Mouse (Mus musculus): ENCODE results near the gene Hist1h4f. TPM values are rescaled to one million over a fixed set of nuclear protein-coding genes. Genes with fewer than 3 reads are reported as not detected.
"Not testable (repeated sequence)": the region's sequence is repeated elsewhere in the genome, so short reads cannot be mapped to it uniquely, and the experiment has no call there.

The Hist1h4f gene
- total RNA-seq (2021) = 100 to 1,000 TPM; 127 to 164 TPM

GRCm38 (mm10) chr13:23551146-23551834, at the start of gene Hist1h4f:
Gene Hist1h4f (minus strand): TSS chr13:23551648.
- peak; percentile 75 to 82 for DNase-seq (ENCODE audit: extremely low spot score in 1 of 2, low spot score in 1 of 2)

DNA sequence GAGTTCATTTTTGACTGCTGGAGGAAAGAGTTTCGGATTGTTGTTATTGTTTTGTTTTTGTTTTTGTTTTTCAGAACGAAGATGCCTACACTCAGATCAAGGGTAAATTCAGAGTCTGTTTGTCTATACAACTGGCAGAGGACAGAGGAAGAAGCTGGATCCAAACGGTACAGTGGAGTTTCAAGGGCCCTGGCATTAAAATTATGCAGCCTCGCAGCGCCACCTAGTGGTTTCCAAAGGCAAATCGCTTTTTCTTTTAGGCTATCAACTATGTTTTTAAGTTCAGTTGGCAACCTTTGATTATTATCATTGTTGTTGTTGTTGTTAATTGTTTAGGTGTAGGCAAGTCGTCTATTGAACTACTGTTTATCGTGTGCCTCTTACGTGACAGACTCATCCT, 46.5 kb upstream of the Hist1h4f start:
- peak; percentile 61 to 88 for DNase-seq (ENCODE audit: extremely low spot score in 1 of 2, low spot score in 1 of 2)

- no peak for DNase-seq (ENCODE audit: extremely low spot score in 1 of 2, low spot score in 1 of 2)
These were observed 44.3 kb upstream of the Hist1h4f start for GRCm38 (mm10) chr13:23595622-23596372.

GRCm38 (mm10) chr13:23595185-23595584, 43.7 kb upstream of the Hist1h4f start:
- DNase-seq (ENCODE audit: extremely low spot score in 1 of 2, low spot score in 1 of 2) = no peak

GRCm38 (mm10) chr13:23593051-23593770, 41.8 kb upstream of the Hist1h4f start:
- no peak for DNase-seq (ENCODE audit: extremely low spot score in 1 of 2, low spot score in 1 of 2)

DNA sequence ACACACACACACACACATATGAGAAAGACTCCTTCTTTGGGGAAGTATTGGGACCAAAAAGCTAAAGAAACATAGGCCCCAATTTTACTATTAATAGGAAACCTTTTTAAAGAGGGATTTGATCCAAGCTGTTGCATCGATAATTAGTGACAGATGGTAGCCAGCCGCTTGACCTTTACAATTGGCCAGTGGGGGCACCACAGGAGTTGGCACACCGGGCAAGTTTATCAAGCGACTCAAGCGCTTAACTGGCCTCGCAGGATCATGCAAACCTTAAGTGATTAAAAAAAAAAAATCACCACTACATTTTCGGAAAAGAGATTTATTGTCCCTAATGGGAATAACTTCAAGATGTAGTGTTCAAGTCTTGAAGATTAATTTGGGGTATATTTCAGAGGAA, 41.2 kb upstream of the Hist1h4f start:
- no peak for DNase-seq (ENCODE audit: extremely low spot score in 1 of 2, low spot score in 1 of 2)

DNA sequence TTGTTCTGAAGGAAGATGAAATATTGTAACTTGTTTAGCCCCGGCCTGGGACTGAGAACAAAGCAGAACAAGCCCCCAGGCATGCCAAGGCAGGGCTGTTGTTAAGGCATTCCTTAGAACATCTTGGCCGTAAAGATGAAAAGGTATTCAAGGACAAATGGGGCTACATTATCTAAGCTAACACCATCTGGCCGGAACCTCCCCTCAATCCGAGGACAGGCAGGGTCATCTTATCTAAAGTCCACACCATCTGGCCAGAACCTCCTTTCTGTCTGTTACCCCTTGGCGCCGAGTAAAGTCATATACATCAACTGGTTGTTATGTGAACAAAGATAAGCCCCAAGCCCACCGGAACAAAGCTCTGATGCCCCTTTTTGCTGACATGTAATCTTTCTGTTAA, 40.4 kb upstream of the Hist1h4f start:
- DNase-seq (ENCODE audit: extremely low spot score in 1 of 2, low spot score in 1 of 2) = not testable (repeated sequence)

DNA sequence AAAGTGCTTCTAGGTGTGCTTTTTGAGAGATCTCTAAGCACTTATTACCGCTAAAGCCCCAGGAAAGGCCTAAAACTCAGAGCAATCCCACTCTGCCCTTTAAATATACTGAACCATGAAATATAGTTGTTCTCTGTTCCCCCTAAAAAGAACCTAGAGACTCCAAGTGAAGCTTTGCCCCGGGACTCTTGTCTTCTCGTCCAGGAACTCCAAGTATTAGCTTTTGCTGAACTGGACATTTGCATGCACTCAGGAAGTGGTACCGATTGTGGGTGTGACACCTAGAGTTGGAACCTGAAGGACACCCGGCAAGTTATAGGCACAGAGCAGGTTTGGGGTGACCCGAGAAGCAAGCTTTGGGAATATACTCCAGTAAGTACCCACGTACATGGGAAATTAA, 39.8 kb upstream of the Hist1h4f start:
- DNase-seq (ENCODE audit: extremely low spot score in 1 of 2, low spot score in 1 of 2) = no peak

DNA sequence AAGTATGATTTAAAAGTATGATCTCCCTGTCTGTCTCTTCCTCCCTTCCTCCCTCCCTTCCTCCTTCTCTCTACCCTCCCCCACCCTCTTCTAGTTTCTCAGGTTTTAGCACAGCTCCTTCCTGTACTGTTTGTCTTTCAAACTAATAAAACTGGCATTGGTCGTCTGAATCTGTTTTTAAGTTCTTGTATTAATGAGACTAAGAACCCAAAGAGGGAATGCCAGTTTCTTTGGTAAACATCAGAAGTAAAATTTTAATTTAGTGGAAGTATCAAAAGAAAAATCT, 35.4 kb upstream of the Hist1h4f start:
- DNase-seq (ENCODE audit: extremely low spot score in 1 of 2, low spot score in 1 of 2) = no peak

DNA sequence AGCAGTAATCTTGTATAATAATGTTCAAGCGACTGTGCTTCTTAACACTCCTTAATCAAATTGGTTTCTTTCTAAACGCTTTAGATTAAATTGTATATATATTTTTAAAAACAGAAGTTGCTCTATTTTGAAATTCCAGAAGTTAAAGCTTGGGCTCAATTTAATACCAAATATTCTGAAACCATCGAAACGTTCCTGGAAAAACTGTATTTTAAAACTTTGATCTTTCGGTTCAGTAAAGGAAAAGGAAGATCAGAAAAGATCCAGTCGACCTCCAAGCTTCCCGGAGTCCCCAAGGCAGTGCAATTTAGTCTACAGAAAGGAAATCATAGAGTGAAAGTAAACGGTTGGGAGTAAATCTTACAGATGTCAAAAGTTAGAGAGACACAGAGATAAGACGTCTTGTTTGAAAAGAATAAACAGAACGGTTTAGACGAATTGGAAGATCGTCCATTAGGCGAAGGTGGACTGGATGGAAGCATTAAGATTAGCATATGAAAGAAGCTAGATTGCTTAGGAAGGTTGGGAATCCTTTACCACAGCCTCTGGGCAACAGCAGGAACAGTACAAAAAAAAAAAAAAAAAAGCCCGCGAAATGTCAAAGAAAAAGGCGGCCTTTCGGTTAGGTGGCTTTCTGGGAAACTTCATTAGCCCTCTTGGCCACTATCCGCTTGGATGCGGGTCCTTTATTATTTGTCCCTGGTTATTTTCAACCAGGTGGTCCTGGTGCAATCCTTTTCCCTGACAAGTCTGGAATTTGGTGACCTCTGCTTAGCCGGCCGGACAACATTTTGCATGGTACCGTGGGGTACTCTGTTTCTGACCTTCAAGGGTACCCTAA, 34.9 kb upstream of the Hist1h4f start:
- no peak for DNase-seq (ENCODE audit: extremely low spot score in 1 of 2, low spot score in 1 of 2)

DNA sequence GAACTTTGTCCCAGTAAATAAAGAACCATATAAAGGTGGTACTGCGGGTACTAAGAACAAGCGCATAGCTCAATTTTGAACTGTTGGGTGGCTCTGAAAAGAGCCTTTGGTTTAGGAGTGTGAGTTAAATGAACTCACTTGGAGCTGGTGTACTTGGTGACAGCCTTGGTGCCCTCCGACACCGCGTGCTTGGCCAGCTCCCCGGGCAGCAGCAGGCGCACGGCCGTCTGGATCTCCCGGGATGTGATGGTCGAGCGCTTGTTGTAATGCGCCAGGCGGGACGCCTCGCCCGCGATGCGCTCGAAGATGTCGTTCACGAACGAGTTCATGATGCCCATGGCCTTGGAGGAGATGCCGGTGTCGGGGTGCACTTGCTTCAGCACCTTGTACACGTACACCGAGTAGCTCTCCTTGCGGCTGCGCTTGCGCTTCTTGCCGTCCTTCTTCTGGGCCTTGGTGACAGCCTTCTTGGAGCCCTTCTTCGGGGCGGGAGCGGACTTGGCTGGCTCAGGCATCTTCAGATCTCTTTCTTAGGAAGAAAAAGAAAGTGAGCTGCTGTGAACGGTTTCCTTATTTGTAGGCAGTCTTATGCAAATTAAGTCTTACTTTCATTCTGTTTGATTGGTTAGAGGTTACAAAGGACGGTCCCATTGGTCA, 34.1 kb upstream of the Hist1h4f start:
- DNase-seq (ENCODE audit: extremely low spot score in 1 of 2, low spot score in 1 of 2) = peak; percentile 39 to 42

DNA sequence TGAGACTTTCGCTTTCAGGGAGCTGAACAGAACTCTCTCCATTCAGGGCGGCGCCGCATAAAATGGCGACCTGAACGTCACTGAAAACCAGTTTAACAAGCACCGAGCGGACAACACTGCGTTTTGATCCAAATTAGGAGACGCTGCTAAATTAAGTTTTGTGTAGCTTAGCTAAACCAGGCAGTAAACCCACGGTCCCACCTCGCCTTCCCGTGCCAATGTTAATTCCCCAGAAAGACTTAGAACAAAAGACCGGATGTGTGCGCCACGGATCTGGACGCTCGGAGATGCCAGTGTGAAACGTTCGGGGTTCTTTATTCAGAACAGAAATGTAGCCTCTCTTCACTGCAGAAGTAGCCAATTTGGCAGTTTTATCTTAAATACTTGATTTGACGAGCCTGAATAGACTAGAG, 33.6 kb upstream of the Hist1h4f start:
- peak; percentile 54 to 57 for DNase-seq (ENCODE audit: extremely low spot score in 1 of 2, low spot score in 1 of 2)

DNA sequence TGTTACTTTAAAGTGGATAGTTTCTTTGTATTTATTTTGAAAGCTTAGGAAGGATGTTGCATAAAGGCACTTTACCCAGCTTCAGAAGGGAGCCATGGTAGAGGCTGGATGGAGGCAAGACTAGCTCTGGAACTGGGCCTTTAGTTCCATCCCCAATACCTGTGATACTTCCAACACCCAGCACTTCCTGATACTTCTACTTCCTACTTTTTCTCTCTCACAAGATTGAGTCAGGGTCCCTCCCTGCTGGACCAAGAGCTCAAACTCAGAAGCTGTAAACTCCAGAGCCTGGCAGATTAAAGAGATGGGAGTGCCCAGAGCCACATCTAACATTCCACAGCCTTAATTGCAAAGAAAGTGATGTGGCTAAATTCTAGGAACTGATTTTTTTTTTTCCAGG, 32.9 kb upstream of the Hist1h4f start:
- DNase-seq (ENCODE audit: extremely low spot score in 1 of 2, low spot score in 1 of 2) = no peak

DNA sequence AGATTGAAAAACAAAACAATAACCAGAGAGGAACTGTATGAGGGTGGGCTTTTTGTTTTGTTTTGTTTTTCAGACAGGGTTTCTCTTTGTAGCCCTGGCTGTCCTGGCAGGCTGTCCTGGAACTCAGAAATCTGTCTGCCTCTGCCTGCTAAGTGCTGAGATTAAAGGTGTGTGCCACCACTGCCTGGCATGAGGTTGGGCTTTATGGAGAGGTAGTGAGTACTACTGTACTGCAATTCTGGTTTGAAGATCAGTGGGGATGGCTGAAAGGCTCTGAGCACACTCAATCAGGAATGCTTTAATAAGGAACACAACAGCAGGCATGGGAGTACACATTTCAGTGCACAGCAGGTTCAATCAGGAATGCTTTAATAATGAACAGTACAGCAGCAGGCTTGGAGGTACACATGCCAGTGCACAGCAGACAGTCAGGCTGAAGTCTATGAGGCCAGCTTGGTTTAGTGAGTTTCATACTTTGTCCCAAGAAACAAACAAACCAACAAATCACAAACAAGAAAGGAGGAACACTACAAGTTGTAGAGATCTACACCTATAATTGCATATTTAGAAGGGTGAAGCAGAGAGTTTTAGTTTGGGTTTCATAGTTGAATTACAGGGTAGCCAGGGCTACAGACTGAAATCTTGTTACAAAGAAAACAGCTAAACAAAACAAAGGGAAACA, 32.1 kb upstream of the Hist1h4f start:
- no peak for DNase-seq (ENCODE audit: extremely low spot score in 1 of 2, low spot score in 1 of 2)

GRCm38 (mm10) chr13:23582219-23583056, 31.0 kb upstream of the Hist1h4f start:
- DNase-seq (ENCODE audit: extremely low spot score in 1 of 2, low spot score in 1 of 2) = no peak

DNA sequence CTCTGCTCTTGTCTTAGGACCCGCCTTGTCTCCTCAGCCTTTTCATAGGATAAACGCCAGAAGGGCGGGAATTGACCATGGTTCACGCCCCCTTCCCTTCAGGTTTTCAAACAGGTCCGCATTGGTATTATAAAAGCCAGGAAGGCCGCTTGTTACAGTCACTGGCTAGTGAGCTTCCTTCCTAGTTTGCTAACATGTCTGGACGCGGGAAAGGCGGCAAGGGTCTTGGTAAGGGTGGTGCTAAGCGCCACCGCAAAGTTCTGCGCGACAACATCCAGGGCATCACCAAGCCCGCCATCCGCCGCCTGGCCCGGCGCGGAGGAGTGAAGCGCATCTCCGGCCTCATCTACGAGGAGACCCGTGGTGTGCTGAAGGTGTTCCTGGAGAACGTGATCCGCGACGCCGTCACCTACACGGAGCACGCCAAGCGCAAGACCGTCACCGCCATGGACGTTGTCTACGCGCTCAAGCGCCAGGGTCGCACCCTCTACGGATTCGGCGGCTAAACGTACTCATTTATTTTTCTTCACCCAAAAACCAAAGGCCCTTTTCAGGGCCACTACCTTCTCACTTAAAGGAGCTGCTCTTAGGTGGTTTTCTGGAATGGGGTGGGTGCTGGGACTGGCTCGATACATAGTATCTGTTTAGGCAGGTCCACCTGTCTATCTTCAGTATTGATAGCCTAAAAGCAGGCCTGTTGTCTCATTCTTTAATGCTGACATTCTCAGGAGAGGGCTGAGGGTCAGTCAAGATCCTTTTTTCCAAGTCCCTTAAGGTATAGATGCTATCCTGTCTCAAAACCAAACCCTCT, 30.2 kb upstream of the Hist1h4f start, which contains the start of gene Hist1h4d:
Hist1h4d (plus strand) TSS at position 191 of the 811 bp plus-strand sequence.
- peak; percentile 93 to 97 for DNase-seq (ENCODE audit: extremely low spot score in 1 of 2, low spot score in 1 of 2)

GRCm38 (mm10) chr13:23577835-23578234, 26.4 kb upstream of the Hist1h4f start:
- DNase-seq (ENCODE audit: extremely low spot score in 1 of 2, low spot score in 1 of 2) = no peak

All from layer of hippocampus, postnatal 25 days (tissue).